Mouse (Mus musculus): Measurements from ENCODE around the gene Ddx60. TPM values are rescaled to one million over a fixed set of nuclear protein-coding genes. Genes with fewer than 3 reads are reported as not detected.
"Not testable (repeated sequence)": the region's sequence is repeated elsewhere in the genome, so short reads cannot be mapped to it uniquely, and the experiment has no call there.

Ddx60 gene
- polyA plus RNA-seq, 1 experiment = 1.1 TPM

DNA sequence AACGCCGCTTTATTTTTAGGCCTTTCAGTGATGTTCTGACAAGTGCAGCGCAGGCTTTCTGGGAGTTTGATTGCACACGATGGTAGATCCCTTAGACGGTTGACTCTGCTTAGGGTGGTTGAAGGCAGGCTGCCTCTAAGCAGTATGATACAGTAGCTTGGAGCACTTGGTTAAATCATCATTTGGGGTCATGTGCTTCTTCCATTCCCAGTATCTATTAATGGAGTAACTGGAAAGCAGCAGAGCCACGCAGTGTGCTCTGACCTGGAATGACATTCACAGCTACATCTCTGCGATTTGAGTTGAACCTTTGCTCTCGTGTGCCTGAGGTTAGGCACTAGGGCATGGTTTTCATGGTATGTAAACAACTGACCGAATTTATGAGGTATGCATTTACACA is 13.9 kb upstream of the Ddx60 start:
- Histone ChIP-seq H3K4me3 (replicated peaks; ENCODE audit: extremely low read depth, low read depth, low read length) (no peak overlapping the region), H3K4me1 (ENCODE audit: control insufficient read depth, insufficient read depth, low read length) (no peaks in the 10 kb centered on the region)
- no peak for DNase-seq
- TF ChIP-seq CTCF (IDR thresholded peaks at IDR 0.05; ENCODE audit: insufficient read depth, low read length) (no peak), POLR2A (IDR thresholded peaks at IDR 0.05; ENCODE audit: borderline replicate concordance, extremely low read depth, low read depth, low read length) (no peak)
- 71% methylated on average over 9 of the region's 9 CpGs for WGBS

- 80% methylated on average over 4 of the region's 4 CpGs for WGBS
- TF ChIP-seq POLR2A (IDR thresholded peaks at IDR 0.05; ENCODE audit: borderline replicate concordance, extremely low read depth, low read depth, low read length) (no peak), CTCF (IDR thresholded peaks at IDR 0.05; ENCODE audit: insufficient read depth, low read length) (no peak)
- Histone ChIP-seq H3K4me1 (ENCODE audit: control insufficient read depth, insufficient read depth, low read length) (no peaks in the 10 kb centered on the region), H3K4me3 (replicated peaks; ENCODE audit: extremely low read depth, low read depth, low read length) (no peak overlapping the region)
- no peak for DNase-seq
These were observed 10.6 kb upstream of the Ddx60 start for GRCm38 (mm10) chr8:61917287-61917686.

DNA sequence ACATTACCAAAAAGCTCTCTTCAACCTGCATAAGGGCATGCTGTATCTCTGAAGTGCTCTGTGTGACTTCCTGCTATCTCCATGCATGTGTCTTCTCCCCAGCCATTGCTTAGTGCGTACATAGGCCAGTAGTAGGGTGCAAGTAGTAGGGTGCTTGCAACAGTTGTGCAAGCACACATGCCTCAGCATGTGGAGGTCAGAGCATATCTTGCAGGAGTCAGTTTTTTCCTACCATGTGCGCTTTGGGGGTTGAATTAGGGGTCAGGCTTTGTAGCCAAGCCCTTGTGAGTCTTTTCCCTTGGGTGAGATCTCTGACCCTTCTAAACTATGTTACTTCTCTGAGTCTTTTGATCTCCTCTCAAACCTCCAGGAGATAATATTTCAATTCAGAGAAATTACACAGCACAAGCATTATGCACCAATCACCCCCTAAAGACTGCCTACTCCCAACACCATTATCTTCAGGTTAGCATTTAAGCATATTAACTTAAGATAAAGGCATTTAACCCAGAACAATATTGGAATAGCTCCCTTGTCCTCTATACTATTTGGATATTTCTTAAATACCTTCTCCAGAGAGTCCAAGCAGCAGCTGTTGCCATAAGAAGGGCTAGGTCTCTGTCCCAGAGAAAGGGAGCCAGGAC is 8.6 kb upstream of the Ddx60 start:
- H3K4me1 ChIP-seq (ENCODE audit: control insufficient read depth, insufficient read depth, low read length) = no peaks in the 10 kb centered on the region
- 92% methylated on average over 2 of the region's 2 CpGs for WGBS
- TF ChIP-seq CTCF (IDR thresholded peaks at IDR 0.05; ENCODE audit: insufficient read depth, low read length) = no peak
- TF ChIP-seq POLR2A (IDR thresholded peaks at IDR 0.05; ENCODE audit: borderline replicate concordance, extremely low read depth, low read depth, low read length) = no peak

GRCm38 (mm10) chr8:61920389-61920788 is 7.5 kb upstream of the Ddx60 start:
- Histone ChIP-seq H3K4me3 (replicated peaks; ENCODE audit: extremely low read depth, low read depth, low read length) (no peak overlapping the region), H3K4me1 (ENCODE audit: control insufficient read depth, insufficient read depth, low read length) (no peaks in the 10 kb centered on the region)
- no peak for DNase-seq
- 49% methylated on average over 7 of the region's 7 CpGs for WGBS
- TF ChIP-seq CTCF (IDR thresholded peaks at IDR 0.05; ENCODE audit: insufficient read depth, low read length) (no peak), POLR2A (IDR thresholded peaks at IDR 0.05; ENCODE audit: borderline replicate concordance, extremely low read depth, low read depth, low read length) (no peak)

More for the DNA sequence above, 8.6 kb upstream of the Ddx60 start:
- no peak for DNase-seq
- no peak overlapping the region for H3K4me3 ChIP-seq (replicated peaks; ENCODE audit: extremely low read depth, low read depth, low read length)

GRCm38 (mm10) chr8:61921454-61922054 is 6.3 kb upstream of the Ddx60 start:
- DNase-seq = no peak
- Histone ChIP-seq H3K4me1 (ENCODE audit: control insufficient read depth, insufficient read depth, low read length) (no peaks in the 10 kb centered on the region), H3K4me3 (replicated peaks; ENCODE audit: extremely low read depth, low read depth, low read length) (no peak overlapping the region)
- no peak for TF ChIP-seq POLR2A (IDR thresholded peaks at IDR 0.05; ENCODE audit: borderline replicate concordance, extremely low read depth, low read depth, low read length)
- no peak for TF ChIP-seq CTCF (IDR thresholded peaks at IDR 0.05; ENCODE audit: insufficient read depth, low read length)
- 67% methylated on average over 10 of the region's 10 CpGs for WGBS

GRCm38 (mm10) chr8:61924518-61924917 is 3.4 kb upstream of the Ddx60 start:
- Histone ChIP-seq H3K4me3 (replicated peaks; ENCODE audit: extremely low read depth, low read depth, low read length) (no peak overlapping the region), H3K4me1 (ENCODE audit: control insufficient read depth, insufficient read depth, low read length) (0 out of 2 replicates have a peak, but pooled peaks cover 3% of the 10 kb centered on the region)
- no peak for DNase-seq
- WGBS = 91% methylated on average over 1 of the region's 1 CpGs
- TF ChIP-seq POLR2A (IDR thresholded peaks at IDR 0.05; ENCODE audit: borderline replicate concordance, extremely low read depth, low read depth, low read length) = no peak
- no peak for TF ChIP-seq CTCF (IDR thresholded peaks at IDR 0.05; ENCODE audit: insufficient read depth, low read length)

DNA sequence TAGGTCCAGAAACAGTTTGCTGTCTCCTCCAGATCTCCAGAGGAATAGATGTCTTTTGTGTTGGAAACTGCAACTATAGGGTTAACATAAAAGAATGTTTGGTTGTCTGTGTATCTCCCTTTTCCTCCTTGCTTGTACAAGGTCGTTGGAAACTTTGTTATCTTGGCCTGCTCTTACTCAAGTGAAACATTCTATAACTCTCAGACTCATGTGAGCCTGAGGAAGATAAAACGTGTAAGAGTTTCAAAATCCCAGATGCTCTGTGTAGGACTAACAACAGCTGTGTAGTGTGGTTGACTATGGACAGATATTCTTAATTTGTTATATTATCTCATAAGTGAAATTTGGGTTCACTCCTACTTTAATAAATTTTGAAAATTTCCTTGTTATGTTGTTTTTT is 5.4 kb downstream of the Ddx60 start:
- TF ChIP-seq CTCF (IDR thresholded peaks at IDR 0.05; ENCODE audit: insufficient read depth, low read length) = no peak
- TF ChIP-seq POLR2A (IDR thresholded peaks at IDR 0.05; ENCODE audit: borderline replicate concordance, extremely low read depth, low read depth, low read length) = no peak
- 0 out of 2 replicates have a peak, but pooled peaks cover 3% of the 10 kb centered on the region for H3K4me1 ChIP-seq (ENCODE audit: control insufficient read depth, insufficient read depth, low read length)
- WGBS = 22% methylated on average over 2 of the region's 2 CpGs
- DNase-seq = no peak
- no peak overlapping the region for H3K4me3 ChIP-seq (replicated peaks; ENCODE audit: extremely low read depth, low read depth, low read length)

DNA sequence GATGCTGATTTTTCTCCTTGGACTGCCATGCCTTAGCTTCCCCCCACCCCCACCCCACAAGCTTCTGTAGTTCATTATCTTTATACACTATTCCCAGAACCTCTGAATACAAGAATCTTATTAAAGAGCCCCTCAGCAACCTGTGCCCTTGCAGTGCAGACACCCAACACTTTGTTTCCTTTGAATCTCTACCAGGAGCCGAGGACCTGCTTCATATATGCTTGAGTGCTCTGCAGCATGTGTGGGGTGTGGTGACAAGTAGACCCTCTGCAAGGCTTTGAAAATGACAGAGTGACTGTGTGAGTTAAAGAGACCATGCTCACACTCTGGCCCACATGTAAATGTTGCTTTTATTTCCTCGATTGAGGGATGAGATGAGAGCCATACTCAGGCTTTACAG is 9.7 kb downstream of the Ddx60 start:
- 79% methylated on average over 2 of the region's 2 CpGs for WGBS
- no peak overlapping the region for H3K4me3 ChIP-seq (replicated peaks; ENCODE audit: extremely low read depth, low read depth, low read length)
- no peaks in the 10 kb centered on the region for H3K4me1 ChIP-seq (ENCODE audit: control insufficient read depth, insufficient read depth, low read length)
- DNase-seq = no peak
- TF ChIP-seq POLR2A (IDR thresholded peaks at IDR 0.05; ENCODE audit: borderline replicate concordance, extremely low read depth, low read depth, low read length) (no peak), CTCF (IDR thresholded peaks at IDR 0.05; ENCODE audit: insufficient read depth, low read length) (no peak)

- H3K4me3 ChIP-seq (replicated peaks; ENCODE audit: extremely low read depth, low read depth, low read length); DNase-seq; H3K4me1 ChIP-seq (ENCODE audit: control insufficient read depth, insufficient read depth, low read length): not testable (repeated sequence)
- WGBS = 83% methylated on average over 4 of the region's 4 CpGs
These were observed 36.9 kb downstream of the Ddx60 start for GRCm38 (mm10) chr8:61964591-61965375.
